11 mouse cellular contexts compared by ENCODE assay signal in the genomic region with DNA sequence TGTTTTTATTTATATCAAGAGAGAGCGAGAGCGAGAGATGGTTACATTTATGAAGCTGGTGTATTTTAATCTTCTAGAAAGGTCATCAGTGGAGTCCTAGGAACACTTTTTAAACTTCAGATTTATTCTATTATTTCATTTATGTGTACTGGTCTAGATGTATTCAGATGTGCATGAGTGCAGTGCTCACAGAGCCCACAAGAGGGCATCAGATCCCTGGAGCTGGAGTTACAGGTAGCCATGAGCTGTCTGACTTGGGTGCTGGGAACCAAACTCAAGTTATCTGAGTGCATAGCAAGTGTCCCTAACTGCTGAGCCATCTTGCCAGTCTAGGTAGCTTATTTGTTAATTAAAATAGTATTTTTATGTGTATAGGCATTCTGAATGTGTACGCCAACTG.
A peak's percentile ranks its signal among the peaks of the same experiment; 100 is the strongest.
DNase-seq lines count a peak whose midpoint lies in the region; ATAC-seq and TF ChIP-seq lines count a peak whose summit lies in the region.
"Had no signal": no experiment of that assay in that cellular context is flagged by ENCODE, and none has a peak within 500 bp of the region (broad histone marks: within the 10 kb centered on the region; RNA-seq: fewer than 3 reads in every experiment).

No protein-coding gene starts in this region.

- TF ChIP-seq RAD21 in CH12.LX (IDR thresholded peaks at IDR 0.05; ENCODE audit: low read depth, low read length): peak; percentile 15

- no peak overlapping the region for H3K9ac ChIP-seq in forebrain, postnatal 0 days
- H3K9ac ChIP-seq in CH12.LX (ENCODE audit: insufficient read depth, low read depth): no peak overlapping the region
- H3K9ac ChIP-seq: forebrain, embryonic 15.5 days; hindbrain, embryonic 13.5 days; limb, embryonic 12.5 days had no signal

- no peak for DNase-seq in forebrain, postnatal 0 days
- DNase-seq in forebrain, embryonic 10.5 days (ENCODE audit: extremely low spot score, low spot score): no peak
- DNase-seq in left cerebral cortex, postnatal 4 days: peak; percentile 38
- no peak for DNase-seq in left cerebral cortex, postnatal 14 days (ENCODE audit: low spot score in 2 of 2)
- DNase-seq in CH12.LX (ENCODE audit: extremely low read depth): no peak
- peak; percentile 8 for DNase-seq in c-Kit-positive CD71-positive TER-119-positive erythroid progenitor cells, embryonic 14.5 days (ENCODE audit: low spot score)
- DNase-seq in urinary bladder, postnatal 10 days (ENCODE audit: low spot score): no peak
- DNase-seq in adrenal gland, adult 8-10 months: no peak

- TF ChIP-seq CTCF in forebrain, postnatal 0 days (IDR thresholded peaks at IDR 0.05; ENCODE audit: low read depth): peak; percentile 37
- peak in 1 of 2 experiments; percentile 31; a peak in 2 of 4 replicates for TF ChIP-seq CTCF in CH12.LX (conservative IDR thresholded peaks at IDR 0.05 in 1 of 2, IDR thresholded peaks at IDR 0.05 in 1 of 2; ENCODE audit: low read depth in 2 of 2, low read length in 2 of 2)

- no peak for TF ChIP-seq POLR2A in CH12.LX (IDR thresholded peaks at IDR 0.05; ENCODE audit: low read depth, low read length)

- TF ChIP-seq EP300 in CH12.LX (IDR thresholded peaks at IDR 0.05; ENCODE audit: low read length): no peak

- no peaks in the 10 kb centered on the region for H3K4me1 ChIP-seq in forebrain, postnatal 0 days (ENCODE audit: insufficient read depth)
- no peaks in the 10 kb centered on the region; the same call in 1 of the 2 replicates for H3K4me1 ChIP-seq in forebrain, embryonic 10.5 days
- H3K4me1 ChIP-seq in CH12.LX (ENCODE audit: control insufficient read depth in 1 of 2, insufficient read depth in 2 of 2): no peaks in the 10 kb centered on the region
- H3K4me1 ChIP-seq: forebrain, embryonic 15.5 days; hindbrain, embryonic 13.5 days had no signal

- H3K9me3 ChIP-seq in forebrain, postnatal 0 days (ENCODE audit: low read length): no peaks in the 10 kb centered on the region
- H3K9me3 ChIP-seq in forebrain, embryonic 10.5 days: peaks cover 5% of the 10 kb centered on the region
- peaks cover 56% of the 10 kb centered on the region for H3K9me3 ChIP-seq in CH12.LX (replicated peaks; ENCODE audit: low read length)
- H3K9me3 ChIP-seq: forebrain, embryonic 15.5 days; hindbrain, embryonic 13.5 days; limb, embryonic 12.5 days had no signal

- no peak overlapping the region for H3K4me3 ChIP-seq in forebrain, postnatal 0 days (ENCODE audit: low read depth, low read length)
- H3K4me3 ChIP-seq in forebrain, embryonic 10.5 days: no peak overlapping the region
- H3K4me3 ChIP-seq in CH12.LX (replicated peaks in 1 of 3; ENCODE audit: low read depth in 2 of 3, low read length in 2 of 3, poor library complexity in 1 of 3): no peak overlapping the region
- H3K4me3 ChIP-seq: forebrain, embryonic 15.5 days; hindbrain, embryonic 13.5 days; limb, embryonic 12.5 days had no signal

- 98% methylated on average over 3 of the region's 3 CpGs for WGBS in forebrain, postnatal 0 days
- 95% methylated on average over 3 of the region's 3 CpGs for WGBS in forebrain, embryonic 10.5 days

- intact Hi-C loops in left cerebral cortex, postnatal 4 days (cut with DNase I): no loop called here
- intact Hi-C loops in left cerebral cortex, postnatal 14 days (cut with DNase I): no loop called here

- H3K27me3 ChIP-seq in forebrain, postnatal 0 days (ENCODE audit: insufficient read depth, low read length): no peaks in the 10 kb centered on the region
- H3K27me3 ChIP-seq in forebrain, embryonic 10.5 days (ENCODE audit: poor library complexity, severe bottlenecking): no peaks in the 10 kb centered on the region
- no peaks in the 10 kb centered on the region for H3K27me3 ChIP-seq in CH12.LX (replicated peaks)
- H3K27me3 ChIP-seq: forebrain, embryonic 15.5 days; hindbrain, embryonic 13.5 days; limb, embryonic 12.5 days had no signal

- dilution Hi-C loops in CH12.LX (cut with MboI; ENCODE audit: extremely low pct_ligation_motif_present, extremely low pct_unique_long_range_greater_than_20kb, low sequenced_read_pairs): no loop called here

- ATAC-seq in forebrain, postnatal 0 days: no peak
- ATAC-seq: forebrain, embryonic 15.5 days had no signal

- no peaks in the 10 kb centered on the region for H3K79me2 ChIP-seq in CH12.LX (replicated peaks; ENCODE audit: control insufficient read depth, extremely low read depth, insufficient read depth, poor library complexity, severe bottlenecking)

- no peaks in the 10 kb centered on the region for H3K36me3 ChIP-seq in forebrain, postnatal 0 days (ENCODE audit: insufficient read depth)
- no peaks in the 10 kb centered on the region for H3K36me3 ChIP-seq in forebrain, embryonic 10.5 days (replicated peaks)
- no peaks in the 10 kb centered on the region for H3K36me3 ChIP-seq in CH12.LX (replicated peaks in 1 of 2; ENCODE audit: control insufficient read depth in 1 of 2, insufficient read depth in 1 of 2, low read length in 1 of 2)
- H3K36me3 ChIP-seq: forebrain, embryonic 15.5 days; hindbrain, embryonic 13.5 days; limb, embryonic 12.5 days had no signal

- H3K27ac ChIP-seq in forebrain, postnatal 0 days (ENCODE audit: low read depth, low read length): no peak overlapping the region
- no peak overlapping the region for H3K27ac ChIP-seq in forebrain, embryonic 10.5 days
- H3K27ac ChIP-seq in CH12.LX (ENCODE audit: insufficient read depth, low read depth): no peak overlapping the region
- H3K27ac ChIP-seq: forebrain, embryonic 15.5 days; hindbrain, embryonic 13.5 days; limb, embryonic 12.5 days had no signal

- in situ Hi-C loops in CH12.LX (cut with MboI; ENCODE audit: low pct_ligation_motif_present, low pct_unique_long_range_greater_than_20kb, low sequenced_read_pairs): no loop called here

- H3K4me2 ChIP-seq in forebrain, postnatal 0 days (ENCODE audit: low read depth): no peak overlapping the region
- H3K4me2 ChIP-seq in CH12.LX (ENCODE audit: insufficient read depth, low read depth, poor library complexity, severe bottlenecking): no peak overlapping the region
- H3K4me2 ChIP-seq: forebrain, embryonic 15.5 days; hindbrain, embryonic 13.5 days; limb, embryonic 12.5 days had no signal

TF ChIP-seq in CH12.LX, 34 proteins besides CTCF, POLR2A, EP300 and RAD21:
- TF ChIP-seq JUND (conservative IDR thresholded peaks at IDR 0.05; ENCODE audit: low read depth, low read length): no peak
- no peak for TF ChIP-seq ZC3H11A (IDR thresholded peaks at IDR 0.05; ENCODE audit: low read depth, low read length)
- TF ChIP-seq IRF4 (IDR thresholded peaks at IDR 0.05; ENCODE audit: low read depth, low read length): no peak
- TF ChIP-seq ZMIZ1 (IDR thresholded peaks at IDR 0.05; ENCODE audit: low read depth, low read length): no peak
- no peak for TF ChIP-seq SIN3A (IDR thresholded peaks at IDR 0.05; ENCODE audit: low read length)

Comparison
In these comparisons a context has a peak if more than half of its experiments do, and no peak if none do; other contexts are left out.
1. DNase-seq: peak in left cerebral cortex, postnatal 4 days (single experiment) and c-Kit-positive CD71-positive TER-119-positive erythroid progenitor cells, embryonic 14.5 days (single experiment); none in forebrain, postnatal 0 days (single experiment), forebrain, embryonic 10.5 days (single experiment), left cerebral cortex, postnatal 14 days (0 of 2), CH12.LX (single experiment), urinary bladder, postnatal 10 days (single experiment) and adrenal gland, adult 8-10 months (single experiment).